Mouse (Mus musculus) MEL (cell line): ENCODE results near the gene Serpina3j. TPM values are rescaled to one million over a fixed set of nuclear protein-coding genes. Genes with fewer than 3 reads are reported as not detected.

Source experiments
- DNase-seq: peaks from one replicate; pipeline ENCODE4 v3.0.0; 2011; ENCODE audit warnings: low read depth, low spot score
- H3K27ac ChIP-seq: 2 replicates; pipeline ENCODE4 v1.5.1; 2012; ENCODE audit warnings: low read depth, mild to moderate bottlenecking, control low read depth, low read length, moderate library complexity; ENCODE audit not compliant: control insufficient read depth
- H3K27me3 ChIP-seq, 2 experiments: fragments of 150-350 bp in 1 of 2; sonication (generic) in 1 of 2; 2 replicates each; pipeline ENCODE4 v1.6.1; 2012; ENCODE audit warnings: low read length in 2 of 2, mild to moderate bottlenecking in 2 of 2, improper control_type of control experiment in 1 of 2, moderate library complexity in 1 of 2; ENCODE audit not compliant: insufficient read depth in 2 of 2, control insufficient read depth in 1 of 2
- H3K36me3 ChIP-seq, 2 experiments: 2 replicates each; pipeline ENCODE4 v1.6.1; 2012 to 2014; ENCODE audit warnings: low read length in 2 of 2, improper control_type of control experiment in 1 of 2, inconsistent platforms in 1 of 2, mild to moderate bottlenecking in 1 of 2; ENCODE audit not compliant: insufficient read depth in 2 of 2, control insufficient read depth in 1 of 2
- H3K4me1 ChIP-seq, 2 experiments: fragments of 150-350 bp in 1 of 2; sonication (generic) in 1 of 2; 2 replicates each; pipeline ENCODE4 v1.6.1; 2012; ENCODE audit warnings: low read length in 2 of 2, improper control_type of control experiment in 1 of 2, mild to moderate bottlenecking in 1 of 2; ENCODE audit not compliant: insufficient read depth in 2 of 2, control insufficient read depth in 1 of 2
- H3K4me3 ChIP-seq, 2 experiments: fragments of 150-350 bp in 1 of 2; sonication (generic) in 1 of 2; 2 replicates each; pipeline ENCODE4 v1.5.1; 2012; ENCODE audit warnings: low read depth in 2 of 2, low read length in 2 of 2, mild to moderate bottlenecking in 2 of 2, moderate library complexity in 2 of 2, control low read depth in 1 of 2, improper control_type of control experiment in 1 of 2; ENCODE audit not compliant: control insufficient read depth in 1 of 2, insufficient read depth in 1 of 2
- H3K79me2 ChIP-seq: 2 replicates; pipeline ENCODE4 v1.6.1; 2012; ENCODE audit warnings: mild to moderate bottlenecking, low read length, moderate library complexity; ENCODE audit not compliant: control insufficient read depth, poor library complexity, insufficient read depth
- H3K9ac ChIP-seq: 2 replicates; pipeline ENCODE4 v1.6.1; 2012; ENCODE audit warnings: low read depth, mild to moderate bottlenecking, control low read depth, low read length, moderate library complexity; ENCODE audit not compliant: control insufficient read depth, poor library complexity, severe bottlenecking
- H3K9me3 ChIP-seq: fragments of 150-350 bp; sonication (generic); replicated peaks from 2 replicates; pipeline ENCODE4 v1.6.1; 2012; ENCODE audit warnings: mild to moderate bottlenecking, low read length, improper control_type of control experiment, moderate library complexity; ENCODE audit not compliant: insufficient read depth
- BHLHE40 ChIP-seq: IDR thresholded peaks from 2 replicates; pipeline ENCODE4 v1.6.1; 2012; ENCODE audit warnings: low read depth, mild to moderate bottlenecking, inconsistent platforms, low read length, improper control_type of control experiment, borderline replicate concordance
- CHD1 ChIP-seq: IDR thresholded peaks from 2 replicates; pipeline ENCODE4 v1.6.1; 2012; ENCODE audit warnings: low read depth, mild to moderate bottlenecking, inconsistent platforms, low read length, improper control_type of control experiment
- CHD2 ChIP-seq: IDR thresholded peaks from 2 replicates; pipeline ENCODE4 v1.6.1; 2011; ENCODE audit warnings: low read length, improper control_type of control experiment
- E2F4 ChIP-seq: IDR thresholded peaks from 2 replicates; pipeline ENCODE4 v1.6.1; 2011; ENCODE audit warnings: low read depth, low read length, improper control_type of control experiment, borderline replicate concordance
- EP300 ChIP-seq, 2 experiments: IDR thresholded peaks; 2 replicates each; pipeline ENCODE4 v1.6.1; 2011; ENCODE audit warnings: improper control_type of control experiment in 2 of 2, low read length in 2 of 2, low read depth in 1 of 2, mild to moderate bottlenecking in 1 of 2
- GABPA ChIP-seq: IDR thresholded peaks from 2 replicates; pipeline ENCODE4 v1.6.1; 2012; ENCODE audit warnings: low read depth, mild to moderate bottlenecking, inconsistent platforms, low read length, improper control_type of control experiment, moderate library complexity
- KAT2A ChIP-seq: conservative IDR thresholded peaks from 2 replicates; pipeline ENCODE4 v1.6.1; 2012; ENCODE audit warnings: low read depth, low read length, improper control_type of control experiment, inconsistent platforms
- MXI1 ChIP-seq: IDR thresholded peaks from 2 replicates; pipeline ENCODE4 v1.6.1; 2011; ENCODE audit warnings: mild to moderate bottlenecking, low read depth, low read length, improper control_type of control experiment
- NRF1 ChIP-seq: IDR thresholded peaks from 2 replicates; pipeline ENCODE4 v1.6.1; 2014; ENCODE audit warnings: low read depth, mild to moderate bottlenecking, inconsistent platforms, low read length, improper control_type of control experiment, moderate library complexity; ENCODE audit not compliant: poor library complexity, insufficient read depth, severe bottlenecking
- POLR2AphosphoS2 ChIP-seq: IDR thresholded peaks from 2 replicates; pipeline ENCODE4 v1.6.1; 2011; ENCODE audit warnings: low read length, improper control_type of control experiment
- RAD21 ChIP-seq: IDR thresholded peaks from 2 replicates; pipeline ENCODE4 v1.6.1; 2011; ENCODE audit warnings: mild to moderate bottlenecking, low read depth, low read length, improper control_type of control experiment
- RCOR1 ChIP-seq: IDR thresholded peaks from 2 replicates; pipeline ENCODE4 v1.6.1; 2012; ENCODE audit warnings: low read depth, mild to moderate bottlenecking, inconsistent platforms, low read length, improper control_type of control experiment
- TAL1 ChIP-seq: IDR thresholded peaks from 2 replicates; pipeline ENCODE4 v1.6.1; 2012; ENCODE audit warnings: mild to moderate bottlenecking, inconsistent platforms, low read length, moderate library complexity, mixed read lengths
- TCF12 ChIP-seq: IDR thresholded peaks from 2 replicates; pipeline ENCODE4 v1.6.1; 2014; ENCODE audit warnings: low read depth, mild to moderate bottlenecking, inconsistent platforms, low read length, improper control_type of control experiment, moderate library complexity
- UBTF ChIP-seq: IDR thresholded peaks from 2 replicates; pipeline ENCODE4 v1.6.1; 2012; ENCODE audit warnings: low read depth, mild to moderate bottlenecking, inconsistent platforms, low read length, improper control_type of control experiment, moderate library complexity, borderline replicate concordance; ENCODE audit not compliant: insufficient read depth
- USF2 ChIP-seq, 2 experiments: IDR thresholded peaks; 2 replicates each; pipeline ENCODE4 v1.6.1; 2011 to 2012; ENCODE audit warnings: improper control_type of control experiment in 2 of 2, low read length in 2 of 2, borderline replicate concordance in 1 of 2, inconsistent platforms in 1 of 2, low read depth in 1 of 2, mild to moderate bottlenecking in 1 of 2; ENCODE audit not compliant: insufficient read depth in 1 of 2
- ZC3H11A ChIP-seq: IDR thresholded peaks from 2 replicates; pipeline ENCODE4 v1.6.1; 2012; ENCODE audit warnings: low read depth, mild to moderate bottlenecking, inconsistent platforms, low read length, improper control_type of control experiment
- ZKSCAN1 ChIP-seq: IDR thresholded peaks from 2 replicates; pipeline ENCODE4 v1.6.1; 2012; ENCODE audit warnings: low read depth, mild to moderate bottlenecking, inconsistent platforms, low read length, improper control_type of control experiment, moderate library complexity
- ZNF384 ChIP-seq: IDR thresholded peaks from 2 replicates; pipeline ENCODE4 v1.6.1; 2012; ENCODE audit warnings: low read depth, mild to moderate bottlenecking, inconsistent platforms, low read length, improper control_type of control experiment
- polyA plus RNA-seq, 2 experiments: library from polyadenylated mRNA; stranded (reverse) in 1 of 2; unstranded in 1 of 2; fragments of >175 nt in 1 of 2; fragments of >200 nt in 1 of 2; gene quantifications; 2 replicates each; pipeline versions ENCODE4 v1.2.1 to v1.2.4; 2012; ENCODE audit warnings: low replicate concordance in 2 of 2, low read depth in 1 of 2; ENCODE audit not compliant: insufficient read length in 2 of 2, insufficient read depth in 1 of 2, missing spikeins in 1 of 2
- total RNA-seq: library from RNA; depleted of rRNA; stranded (reverse); fragments of 300-350 nt; gene quantifications from 2 replicates; pipeline ENCODE4 v1.2.3, GENCODE M21; 2012

The Serpina3j gene
- total and polyA plus RNA-seq, 3 experiments: not detected

GRCm38 (mm10) chr12:104278216-104279055 is 35.9 kb upstream of the Serpina3j start:
- H3K27me3 ChIP-seq: no peaks in the 10 kb centered on the region
- H3K79me2 ChIP-seq: no peaks in the 10 kb centered on the region
- H3K36me3 ChIP-seq: no peaks in the 10 kb centered on the region
- no peak overlapping the region for H3K9ac ChIP-seq
- H3K4me3 ChIP-seq: no peak overlapping the region
- TF ChIP-seq TAL1: no peak
- TF ChIP-seq TCF12: no peak
- TF ChIP-seq UBTF: no peak
- no peak for TF ChIP-seq POLR2AphosphoS2
- TF ChIP-seq KAT2A: no peak
- TF ChIP-seq BHLHE40: no peak
- no peak for TF ChIP-seq RCOR1
- no peak for TF ChIP-seq CHD1
- no peak for TF ChIP-seq EP300 (IDR thresholded peaks at IDR 0.05; ENCODE audit: low read depth in 1 of 2, low read length in 2 of 2)
- TF ChIP-seq RAD21: no peak
- no peaks in the 10 kb centered on the region for H3K9me3 ChIP-seq
- H3K27ac ChIP-seq: no peak overlapping the region
- DNase-seq: no peak
- no peaks in the 10 kb centered on the region for H3K4me1 ChIP-seq

GRCm38 (mm10) chr12:104279056-104279435 is 35.3 kb upstream of the Serpina3j start:
- H3K9ac ChIP-seq: no peak overlapping the region

More at GRCm38 (mm10) chr12:104279056-104279435, 35.3 kb upstream of the Serpina3j start:
- no peak for DNase-seq
- Histone ChIP-seq H3K27me3 (no peaks in the 10 kb centered on the region), H3K79me2 (no peaks in the 10 kb centered on the region)
- TF ChIP-seq ZNF384 (no peak), TCF12 (no peak), USF2 (IDR thresholded peaks at IDR 0.05; ENCODE audit: borderline replicate concordance in 1 of 2, insufficient read depth in 1 of 2, low read depth in 1 of 2, low read length in 2 of 2) (no peak), E2F4 (no peak), GABPA (no peak), NRF1 (no peak), CHD1 (no peak), CHD2 (no peak), RCOR1 (no peak), MXI1 (no peak), ZC3H11A (no peak), EP300 (IDR thresholded peaks at IDR 0.05; ENCODE audit: low read depth in 1 of 2, low read length in 2 of 2) (no peak), ZKSCAN1 (no peak)
- TF ChIP-seq, all 39 proteins: peak for 0
- Histone ChIP-seq H3K9me3 (no peaks in the 10 kb centered on the region), H3K36me3 (no peaks in the 10 kb centered on the region), H3K27ac (no peak overlapping the region), H3K4me1 (no peaks in the 10 kb centered on the region), H3K4me3 (no peak overlapping the region)
